Mouse (Mus musculus): ENCODE data around the gene Tnni2. TPM values are rescaled to one million over a fixed set of nuclear protein-coding genes. Genes with fewer than 3 reads are reported as not detected.

Gene Tnni2
- 10 to 100 TPM in 1 of 2 experiments, 1 to 10 TPM in 1; 8.4 to 13.1 TPM for total RNA-seq (2023)

GRCm38 (mm10) chr7:142441585-142441984 lies at the start of gene Tnni2:
Tnni2 (plus strand) TSS chr7:142441808.

GRCm38 (mm10) chr7:142434137-142434865 lies 7.3 kb upstream of the Tnni2 start, which contains the start of gene Syt8:
Syt8 (plus strand) TSS chr7:142434850.

GRCm38 (mm10) chr7:142460636-142461077 lies 19.0 kb downstream of the Tnni2 start, which contains the start of gene Lsp1:
Lsp1 (plus strand) TSS chr7:142460809.

Other genes with a start within 250 kb of the Tnni2 start
- gene Krtap5-3, start 240.4 kb upstream of the Tnni2 start, total RNA-seq (2023): not detected
- gene Gm7579, start 229.9 kb upstream of the Tnni2 start, total RNA-seq (2023): not detected
- not detected for gene Krtap5-5, start 211.8 kb upstream of the Tnni2 start, total RNA-seq (2023)
- not detected for gene Gm40460, start 200.7 kb upstream of the Tnni2 start, total RNA-seq (2023)
- gene Gm2431, start 183.5 kb upstream of the Tnni2 start, total RNA-seq (2023): not detected
- gene Gm4559, start 167.4 kb upstream of the Tnni2 start, total RNA-seq (2023): not detected
- gene Krtap5-1, start 144.7 kb upstream of the Tnni2 start, total RNA-seq (2023): not detected
- not detected for gene Krtap5-4, start 138.3 kb upstream of the Tnni2 start, total RNA-seq (2023)
- 10 to 100 TPM in 1 of 2 experiments, 1 to 10 TPM in 1; 8.6 to 10.3 TPM for gene Ifitm10, start 68.1 kb upstream of the Tnni2 start, total RNA-seq (2023)
- gene Gm49369, start 59.1 kb upstream of the Tnni2 start, total RNA-seq (2023): not detected
- 100 to 1,000 TPM; 587 to 608 TPM for gene Ctsd, start 53.8 kb upstream of the Tnni2 start, total RNA-seq (2023)
- not detected for gene Syt8, start 7.0 kb upstream of the Tnni2 start, total RNA-seq (2023)
- gene Lsp1, start 19.0 kb downstream of the Tnni2 start, total RNA-seq (2023): 1,000 to 10,000 TPM; 1,508 to 1,740 TPM
- gene Tnnt3, start 57.0 kb downstream of the Tnni2 start, total RNA-seq (2023): 10 to 100 TPM; 39.8 to 40.8 TPM
- 1 to 10 TPM; 3.5 to 3.7 TPM for gene Mrpl23, start 90.9 kb downstream of the Tnni2 start, total RNA-seq (2023)
- not detected for gene Igf2, start 225.0 kb downstream of the Tnni2 start, total RNA-seq (2023)
- gene Gm49394, start 228.1 kb downstream of the Tnni2 start, total RNA-seq (2023): not detected